Mouse (Mus musculus): ENCODE results near the gene Nfe2l3. TPM values are rescaled to one million over a fixed set of nuclear protein-coding genes. Genes with fewer than 3 reads are reported as not detected.

The Nfe2l3 gene
- total and polyA plus RNA-seq, 3 experiments = 0.27 TPM; not detected in 2

- H3K27me3 ChIP-seq (ENCODE audit: insufficient read depth, low read length) = peaks cover 3% of the 10 kb centered on the region; the same call in 1 of the 2 replicates
- H3K36me3 ChIP-seq (replicated peaks) = no peaks in the 10 kb centered on the region
- H3K4me3 ChIP-seq (ENCODE audit: low read depth, low read length) = no peak overlapping the region
- H3K4me1 ChIP-seq (ENCODE audit: insufficient read depth, low read depth, low read length) = no peaks in the 10 kb centered on the region
- DNase-seq (ENCODE audit: low spot score) = no peak
- no peaks in the 10 kb centered on the region for H3K9me3 ChIP-seq (replicated peaks)
- TF ChIP-seq GATA1 (IDR thresholded peaks at IDR 0.05; ENCODE audit: borderline replicate concordance, low read length) (no peak), POLR2AphosphoS5 (IDR thresholded peaks at IDR 0.05; ENCODE audit: insufficient replicate concordance, low read depth, low read length) (no peak), CTCF (IDR thresholded peaks at IDR 0.05; ENCODE audit: low read depth, low read length) (no peak), TAL1 (conservative IDR thresholded peaks at IDR 0.05; ENCODE audit: low read depth, low read length) (no peak), GATA2 (IDR thresholded peaks at IDR 0.05; ENCODE audit: borderline replicate concordance, low read depth, low read length) (no peak)
- no peak for ATAC-seq (ENCODE audit: extremely low read depth, insufficient number of reproducible peaks, low FRiP score, poor library complexity, severe bottlenecking)
These were observed 15.0 kb upstream of the Nfe2l3 start for GRCm38 (mm10) chr6:51417306-51417936.

DNA sequence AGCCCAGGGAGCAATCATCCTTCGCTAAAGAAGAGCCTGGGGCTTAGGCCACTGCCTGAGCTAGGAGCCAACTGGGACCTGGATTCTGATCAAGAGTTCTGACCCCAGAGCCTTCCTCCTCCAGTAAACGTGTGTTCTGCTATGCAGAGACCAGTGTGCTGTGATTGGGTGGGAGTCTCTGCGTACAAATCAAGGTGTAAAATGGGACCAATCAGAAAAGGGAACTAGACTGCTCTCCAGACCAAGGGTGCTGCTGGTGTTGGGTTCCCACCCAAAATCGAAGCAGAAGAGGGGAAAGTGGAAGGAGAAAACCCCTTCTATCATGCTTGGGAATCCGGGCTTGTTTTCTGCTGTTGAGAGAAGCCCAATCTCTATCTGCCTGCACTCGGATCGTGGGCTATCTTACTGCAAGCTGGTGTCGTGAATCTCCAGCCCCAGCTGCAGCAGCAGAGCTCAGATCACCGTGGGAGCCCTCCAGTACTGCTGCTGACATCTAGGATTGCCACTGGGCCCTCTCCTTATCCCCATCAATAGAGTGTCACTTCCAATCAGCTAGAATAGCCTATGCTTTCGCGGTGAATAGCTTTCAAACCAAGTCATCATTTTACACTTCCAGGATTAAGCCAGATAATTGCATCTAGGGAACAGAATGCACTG is 8.9 kb upstream of the Nfe2l3 start:
- ATAC-seq (ENCODE audit: extremely low read depth, insufficient number of reproducible peaks, low FRiP score, poor library complexity, severe bottlenecking) (no peak), DNase-seq (ENCODE audit: low spot score) (no peak)
- Histone ChIP-seq H3K36me3 (replicated peaks) (no peaks in the 10 kb centered on the region), H3K4me3 (ENCODE audit: low read depth, low read length) (no peak overlapping the region), H3K27me3 (ENCODE audit: insufficient read depth, low read length) (peaks cover 10% of the 10 kb centered on the region), H3K4me1 (ENCODE audit: insufficient read depth, low read depth, low read length) (no peaks in the 10 kb centered on the region; the same call in 1 of the 2 replicates), H3K9me3 (replicated peaks) (no peaks in the 10 kb centered on the region)
- no peak for TF ChIP-seq CTCF (IDR thresholded peaks at IDR 0.05; ENCODE audit: low read depth, low read length)
- TF ChIP-seq GATA2 (IDR thresholded peaks at IDR 0.05; ENCODE audit: borderline replicate concordance, low read depth, low read length) = no peak
- no peak for TF ChIP-seq POLR2AphosphoS5 (IDR thresholded peaks at IDR 0.05; ENCODE audit: insufficient replicate concordance, low read depth, low read length)
- TF ChIP-seq TAL1 (conservative IDR thresholded peaks at IDR 0.05; ENCODE audit: low read depth, low read length) = no peak
- no peak for TF ChIP-seq GATA1 (IDR thresholded peaks at IDR 0.05; ENCODE audit: borderline replicate concordance, low read length)

- Histone ChIP-seq H3K4me3 (ENCODE audit: low read depth, low read length) (no peak overlapping the region), H3K9me3 (replicated peaks) (no peaks in the 10 kb centered on the region), H3K27me3 (ENCODE audit: insufficient read depth, low read length) (peaks cover 9% of the 10 kb centered on the region), H3K4me1 (ENCODE audit: insufficient read depth, low read depth, low read length) (no peaks in the 10 kb centered on the region; the same call in 1 of the 2 replicates), H3K36me3 (replicated peaks) (no peaks in the 10 kb centered on the region)
- ATAC-seq (ENCODE audit: extremely low read depth, insufficient number of reproducible peaks, low FRiP score, poor library complexity, severe bottlenecking) (no peak), DNase-seq (ENCODE audit: low spot score) (no peak)
- TF ChIP-seq GATA2 (IDR thresholded peaks at IDR 0.05; ENCODE audit: borderline replicate concordance, low read depth, low read length) (no peak), GATA1 (IDR thresholded peaks at IDR 0.05; ENCODE audit: borderline replicate concordance, low read length) (no peak), POLR2AphosphoS5 (IDR thresholded peaks at IDR 0.05; ENCODE audit: insufficient replicate concordance, low read depth, low read length) (no peak), CTCF (IDR thresholded peaks at IDR 0.05; ENCODE audit: low read depth, low read length) (no peak), TAL1 (conservative IDR thresholded peaks at IDR 0.05; ENCODE audit: low read depth, low read length) (no peak)
These were observed 7.9 kb upstream of the Nfe2l3 start for GRCm38 (mm10) chr6:51424537-51424936.

GRCm38 (mm10) chr6:51434270-51434669 is 1.8 kb downstream of the Nfe2l3 start:
- Histone ChIP-seq H3K27me3 (ENCODE audit: insufficient read depth, low read length) (peaks cover 31% of the 10 kb centered on the region), H3K36me3 (replicated peaks) (no peaks in the 10 kb centered on the region), H3K4me1 (ENCODE audit: insufficient read depth, low read depth, low read length) (no peaks in the 10 kb centered on the region), H3K4me3 (ENCODE audit: low read depth, low read length) (no peak overlapping the region), H3K9me3 (replicated peaks) (no peaks in the 10 kb centered on the region)
- DNase-seq (ENCODE audit: low spot score) (no peak), ATAC-seq (ENCODE audit: extremely low read depth, insufficient number of reproducible peaks, low FRiP score, poor library complexity, severe bottlenecking) (no peak)
- TF ChIP-seq POLR2AphosphoS5 (IDR thresholded peaks at IDR 0.05; ENCODE audit: insufficient replicate concordance, low read depth, low read length) = no peak
- no peak for TF ChIP-seq CTCF (IDR thresholded peaks at IDR 0.05; ENCODE audit: low read depth, low read length)
- no peak for TF ChIP-seq GATA2 (IDR thresholded peaks at IDR 0.05; ENCODE audit: borderline replicate concordance, low read depth, low read length)
- TF ChIP-seq TAL1 (conservative IDR thresholded peaks at IDR 0.05; ENCODE audit: low read depth, low read length) = no peak
- no peak for TF ChIP-seq GATA1 (IDR thresholded peaks at IDR 0.05; ENCODE audit: borderline replicate concordance, low read length)

DNA sequence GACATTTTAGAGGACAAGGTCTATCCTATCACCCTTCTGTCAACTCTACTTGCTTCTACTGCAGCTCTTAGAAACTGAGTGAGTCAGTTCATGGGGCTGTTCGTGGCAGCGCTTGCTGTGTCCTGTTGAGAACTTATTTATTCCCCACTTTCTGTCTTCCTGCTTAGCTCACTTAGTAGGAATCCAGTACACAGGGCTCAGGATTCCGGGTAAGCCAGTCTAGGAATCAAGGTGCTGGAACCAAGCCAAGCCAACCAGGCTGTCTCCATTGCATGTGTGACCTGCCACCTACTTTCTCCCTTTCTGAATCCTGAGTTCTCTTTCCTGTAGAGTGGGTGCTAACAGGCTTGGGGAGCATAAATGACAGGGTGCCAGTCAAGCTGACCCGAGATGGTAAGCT is 5.2 kb downstream of the Nfe2l3 start:
- Histone ChIP-seq H3K9me3 (replicated peaks) (no peaks in the 10 kb centered on the region), H3K36me3 (replicated peaks) (no peaks in the 10 kb centered on the region), H3K4me1 (ENCODE audit: insufficient read depth, low read depth, low read length) (peaks cover 4% of the 10 kb centered on the region; the same call in 1 of the 2 replicates), H3K27me3 (ENCODE audit: insufficient read depth, low read length) (peaks cover 42% of the 10 kb centered on the region), H3K4me3 (ENCODE audit: low read depth, low read length) (no peak overlapping the region)
- TF ChIP-seq GATA1 (IDR thresholded peaks at IDR 0.05; ENCODE audit: borderline replicate concordance, low read length) = no peak
- no peak for TF ChIP-seq TAL1 (conservative IDR thresholded peaks at IDR 0.05; ENCODE audit: low read depth, low read length)
- TF ChIP-seq POLR2AphosphoS5 (IDR thresholded peaks at IDR 0.05; ENCODE audit: insufficient replicate concordance, low read depth, low read length) = no peak
- TF ChIP-seq CTCF (IDR thresholded peaks at IDR 0.05; ENCODE audit: low read depth, low read length) = no peak
- TF ChIP-seq GATA2 (IDR thresholded peaks at IDR 0.05; ENCODE audit: borderline replicate concordance, low read depth, low read length) = no peak
- ATAC-seq (ENCODE audit: extremely low read depth, insufficient number of reproducible peaks, low FRiP score, poor library complexity, severe bottlenecking) = no peak
- no peak for DNase-seq (ENCODE audit: low spot score)

DNA sequence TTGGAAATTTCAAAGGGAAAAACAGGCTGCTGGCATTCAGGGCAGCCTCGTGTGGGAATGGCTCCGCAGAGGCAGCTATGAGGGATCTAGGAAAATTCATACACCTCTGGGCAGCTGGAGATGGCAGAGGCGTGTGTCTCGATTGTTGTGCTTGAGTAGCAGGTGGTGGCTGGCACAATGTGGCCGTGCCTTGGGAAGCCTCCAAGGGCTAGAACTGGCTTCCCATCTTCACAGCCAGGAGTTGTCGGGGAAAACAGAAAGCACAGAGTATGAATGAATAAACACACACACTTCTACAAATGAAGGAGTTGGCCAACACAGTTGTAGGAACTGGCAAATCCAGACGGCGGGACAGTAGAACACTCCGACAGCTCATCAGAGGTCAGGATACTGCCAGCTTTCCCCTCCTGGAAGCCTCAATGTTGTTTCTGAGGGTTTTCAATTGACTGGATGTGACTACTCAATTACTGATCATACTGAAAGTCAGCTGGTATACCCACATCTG is 6.4 kb downstream of the Nfe2l3 start:
- no peak for ATAC-seq (ENCODE audit: extremely low read depth, insufficient number of reproducible peaks, low FRiP score, poor library complexity, severe bottlenecking)
- no peak for DNase-seq (ENCODE audit: low spot score)
- Histone ChIP-seq H3K36me3 (replicated peaks) (no peaks in the 10 kb centered on the region), H3K27me3 (ENCODE audit: insufficient read depth, low read length) (peaks cover 47% of the 10 kb centered on the region), H3K4me1 (ENCODE audit: insufficient read depth, low read depth, low read length) (peaks cover 4% of the 10 kb centered on the region; the same call in 1 of the 2 replicates), H3K9me3 (replicated peaks) (no peaks in the 10 kb centered on the region), H3K4me3 (ENCODE audit: low read depth, low read length) (no peak overlapping the region)
- TF ChIP-seq TAL1 (conservative IDR thresholded peaks at IDR 0.05; ENCODE audit: low read depth, low read length) (no peak), GATA1 (IDR thresholded peaks at IDR 0.05; ENCODE audit: borderline replicate concordance, low read length) (no peak), GATA2 (IDR thresholded peaks at IDR 0.05; ENCODE audit: borderline replicate concordance, low read depth, low read length) (no peak), CTCF (IDR thresholded peaks at IDR 0.05; ENCODE audit: low read depth, low read length) (no peak)
